Mouse (Mus musculus): ENCODE results near the gene Ak6.

Gene Ak6

GRCm38 (mm10) chr13:100650550-100651438, at the start of gene Ak6, which contains the start of gene Rad17:
Gene Ak6 (plus strand): TSS chr13:100650979.
Gene Rad17 (minus strand): TSS chr13:100651051.
- DNase-seq (ENCODE audit: low spot score), result peak; percentile 90

- DNase-seq (ENCODE audit: low spot score), result no peak
These were observed 49.7 kb upstream of the Ak6 start for GRCm38 (mm10) chr13:100601034-100601433.

- DNase-seq (ENCODE audit: low spot score), result no peak
These were observed 48.4 kb upstream of the Ak6 start for GRCm38 (mm10) chr13:100602239-100602902.

GRCm38 (mm10) chr13:100603031-100603737, 47.6 kb upstream of the Ak6 start:
- DNase-seq (ENCODE audit: low spot score), result no peak

- no peak for DNase-seq (ENCODE audit: low spot score)
These were observed 47.1 kb upstream of the Ak6 start for GRCm38 (mm10) chr13:100603738-100604095.

- no peak for DNase-seq (ENCODE audit: low spot score)
These were observed 44.9 kb upstream of the Ak6 start for GRCm38 (mm10) chr13:100605845-100606244.

GRCm38 (mm10) chr13:100607756-100608155, 43.0 kb upstream of the Ak6 start:
- DNase-seq (ENCODE audit: low spot score), result no peak

- DNase-seq (ENCODE audit: low spot score), result no peak
These were observed 39.5 kb upstream of the Ak6 start for GRCm38 (mm10) chr13:100611266-100611665.

- no peak for DNase-seq (ENCODE audit: low spot score)
These were observed 38.5 kb upstream of the Ak6 start for GRCm38 (mm10) chr13:100612251-100612650.

GRCm38 (mm10) chr13:100612903-100613302, 37.9 kb upstream of the Ak6 start:
- DNase-seq (ENCODE audit: low spot score), result no peak

- no peak for DNase-seq (ENCODE audit: low spot score)
These were observed 34.3 kb upstream of the Ak6 start, which contains the start of gene Marveld2 for GRCm38 (mm10) chr13:100616181-100617087. Gene Marveld2 (minus strand): TSS chr13:100616971.

- no peak for DNase-seq (ENCODE audit: low spot score)
These were observed 33.2 kb upstream of the Ak6 start for GRCm38 (mm10) chr13:100617583-100617982.

GRCm38 (mm10) chr13:100622241-100622640, 28.5 kb upstream of the Ak6 start:
- DNase-seq (ENCODE audit: low spot score), result no peak

- no peak for DNase-seq (ENCODE audit: low spot score)
These were observed 16.6 kb upstream of the Ak6 start for GRCm38 (mm10) chr13:100634106-100634691.

GRCm38 (mm10) chr13:100642471-100643209, 8.1 kb upstream of the Ak6 start:
- no peak for DNase-seq (ENCODE audit: low spot score)

- DNase-seq (ENCODE audit: low spot score), result no peak
These were observed 2.6 kb upstream of the Ak6 start for GRCm38 (mm10) chr13:100648223-100648622.

- DNase-seq (ENCODE audit: low spot score), result peak; percentile 14
These were observed 834 bp downstream of the Ak6 start, which contains the start of gene Taf9 for GRCm38 (mm10) chr13:100651439-100652186. Gene Taf9 (plus strand): TSS chr13:100651579.

- DNase-seq (ENCODE audit: low spot score), result no peak
These were observed 7.3 kb downstream of the Ak6 start for GRCm38 (mm10) chr13:100658091-100658490.

GRCm38 (mm10) chr13:100659864-100660456, 9.2 kb downstream of the Ak6 start:
- DNase-seq (ENCODE audit: low spot score), result peak; percentile 81
